Mouse (Mus musculus) intestine, embryonic 15.5 days (tissue): ENCODE measurements at regions not wholly inside any gene's neighbourhood (a gene's known extent, or its start where the extent isn't known, plus 50 kb on each side); places are given as distances from the start of the nearest gene placed in this dataset.
A peak's percentile ranks its signal among the peaks of the same experiment; 100 is the strongest.

Experiments
- ATAC-seq: fragments of 200-750 bp; cut with Nextera tagmentation; 2 replicates; pipeline ENCODE4 v1.8.0; 2017; ENCODE audit warnings: moderate TSS enrichment, moderate library complexity
- H3K27ac ChIP-seq: fragments of 300-500 bp; sonication (generic); 2 replicates; pipeline ENCODE4 v1.5.1; 2015; ENCODE audit warnings: mild to moderate bottlenecking, inconsistent platforms
- H3K27me3 ChIP-seq: fragments of 300-500 bp; sonication (generic); replicated peaks from 2 replicates; pipeline ENCODE4 v1.6.1; 2015; ENCODE audit warnings: inconsistent platforms
- H3K36me3 ChIP-seq: fragments of 300-500 bp; sonication (generic); 2 replicates; pipeline ENCODE4 v1.6.1; 2015; ENCODE audit warnings: inconsistent platforms
- H3K4me1 ChIP-seq: fragments of 300-500 bp; sonication (generic); replicated peaks from 2 replicates; pipeline ENCODE4 v1.6.1; 2015; ENCODE audit warnings: inconsistent platforms
- H3K4me2 ChIP-seq: fragments of 300-500 bp; sonication (generic); replicated peaks from 2 replicates; pipeline ENCODE4 v1.6.1; 2015; ENCODE audit warnings: mild to moderate bottlenecking, inconsistent platforms
- H3K4me3 ChIP-seq: fragments of 300-500 bp; sonication (generic); replicated peaks from 2 replicates; pipeline ENCODE4 v1.5.1; 2015; ENCODE audit warnings: inconsistent platforms
- H3K9ac ChIP-seq: fragments of 300-500 bp; sonication (generic); 2 replicates; pipeline ENCODE4 v1.6.1; 2015; ENCODE audit warnings: inconsistent platforms
- H3K9me3 ChIP-seq: fragments of 300-500 bp; sonication (generic); 2 replicates; pipeline ENCODE4 v1.6.1; 2016; ENCODE audit warnings: inconsistent platforms
- WGBS: fragments of 180-500 bp; shearing (Covaris S2); methylation state at CpG from one replicate; pipeline ENCODE4 v1.1.7; 2015; 5-methylcytosine and 5-hydroxymethylcytosine counted together

- Histone ChIP-seq H3K4me1 (0 out of 2 replicates have a peak, but pooled peaks cover 2% of the 10 kb centered on the region), H3K27ac (no peak overlapping the region), H3K9me3 (no peaks in the 10 kb centered on the region), H3K36me3 (no peaks in the 10 kb centered on the region), H3K27me3 (no peaks in the 10 kb centered on the region), H3K4me2 (no peak overlapping the region), H3K4me3 (no peak overlapping the region), H3K9ac (no peak overlapping the region)
- no peak for ATAC-seq
- 41% methylated on average over 7 of the region's 7 CpGs for WGBS
These were observed 92.1 kb downstream of the Bcl2l11 start for GRCm38 (mm10) chr2:128217784-128218467.

DNA sequence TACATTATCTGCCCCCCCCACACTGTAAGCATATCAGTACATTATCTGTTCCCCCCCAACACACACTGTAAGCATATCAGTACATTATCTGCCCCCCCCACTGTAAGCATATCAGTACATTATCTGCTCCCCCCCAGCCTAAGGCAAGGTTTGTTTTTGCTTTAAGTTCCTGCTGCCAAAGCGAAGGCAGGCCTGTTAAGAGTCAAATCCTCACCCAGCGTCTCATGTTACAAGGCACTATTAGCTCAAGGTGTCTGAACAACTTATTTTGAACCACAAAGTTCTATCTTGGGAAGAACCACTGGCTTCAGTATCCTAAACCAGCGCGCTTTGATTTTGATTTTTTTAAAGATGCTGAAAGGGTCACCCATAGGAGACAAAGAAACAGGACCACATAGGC lies 93.1 kb downstream of the Bcl2l11 start:
- no peak overlapping the region for H3K9ac ChIP-seq
- no peaks in the 10 kb centered on the region for H3K27me3 ChIP-seq
- no peak for ATAC-seq
- H3K4me2 ChIP-seq: no peak overlapping the region
- no peaks in the 10 kb centered on the region for H3K9me3 ChIP-seq
- WGBS: 74% methylated on average over 4 of the region's 4 CpGs
- 0 out of 2 replicates have a peak, but pooled peaks cover 2% of the 10 kb centered on the region for H3K4me1 ChIP-seq
- no peaks in the 10 kb centered on the region for H3K36me3 ChIP-seq
- H3K4me3 ChIP-seq: no peak overlapping the region
- no peak overlapping the region for H3K27ac ChIP-seq

- ATAC-seq: no peak
- no peaks in the 10 kb centered on the region for H3K27me3 ChIP-seq
- no peaks in the 10 kb centered on the region for H3K36me3 ChIP-seq
- no peak overlapping the region for H3K4me2 ChIP-seq
- no peak overlapping the region for H3K27ac ChIP-seq
- H3K9me3 ChIP-seq: no peaks in the 10 kb centered on the region
- 0 out of 2 replicates have a peak, but pooled peaks cover 2% of the 10 kb centered on the region for H3K4me1 ChIP-seq
- no peak overlapping the region for H3K4me3 ChIP-seq
- WGBS: 72% methylated on average over 1 of the region's 1 CpGs
- no peak overlapping the region for H3K9ac ChIP-seq
These were observed 95.2 kb downstream of the Bcl2l11 start for GRCm38 (mm10) chr2:128221055-128221454.

DNA sequence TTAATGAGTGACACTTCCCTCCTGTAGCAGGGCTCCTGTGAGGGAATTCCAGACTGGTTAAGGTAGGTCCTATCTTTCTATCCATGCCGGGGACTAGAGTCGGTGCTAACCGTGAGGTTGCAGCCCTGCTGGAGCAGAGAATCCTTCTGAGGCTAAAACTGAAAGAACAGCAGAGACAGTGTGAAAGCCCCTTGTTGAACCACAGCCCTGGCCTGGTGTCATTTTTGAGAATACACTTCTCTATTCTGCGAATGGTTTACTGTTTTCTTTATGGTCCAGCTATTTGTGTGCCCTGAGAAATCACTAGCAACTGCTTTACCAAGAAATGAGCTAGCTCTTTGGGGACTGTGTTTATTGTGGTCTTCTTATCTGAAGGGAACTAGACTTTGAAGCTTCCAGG lies 95.8 kb downstream of the Bcl2l11 start:
- no peak overlapping the region for H3K4me2 ChIP-seq
- no peak overlapping the region for H3K27ac ChIP-seq
- 85% methylated on average over 4 of the region's 4 CpGs for WGBS
- H3K4me3 ChIP-seq: no peak overlapping the region
- 0 out of 2 replicates have a peak, but pooled peaks cover 2% of the 10 kb centered on the region for H3K4me1 ChIP-seq
- no peaks in the 10 kb centered on the region for H3K27me3 ChIP-seq
- H3K9ac ChIP-seq: no peak overlapping the region
- no peak for ATAC-seq
- no peaks in the 10 kb centered on the region for H3K36me3 ChIP-seq
- no peaks in the 10 kb centered on the region for H3K9me3 ChIP-seq

- Histone ChIP-seq H3K9ac (no peak overlapping the region), H3K27me3 (no peaks in the 10 kb centered on the region), H3K9me3 (no peaks in the 10 kb centered on the region), H3K36me3 (no peaks in the 10 kb centered on the region), H3K4me3 (no peak overlapping the region), H3K27ac (no peak overlapping the region), H3K4me2 (no peak overlapping the region), H3K4me1 (no peaks in the 10 kb centered on the region)
- no peak for ATAC-seq
- 95% methylated on average over 9 of the region's 9 CpGs for WGBS
These were observed 100.7 kb downstream of the Bcl2l11 start for GRCm38 (mm10) chr2:128226465-128227047.

- no peak for ATAC-seq
These were observed 103.9 kb downstream of the Bcl2l11 start for GRCm38 (mm10) chr2:128229730-128230129.

GRCm38 (mm10) chr2:128230921-128231320 lies 105.1 kb downstream of the Bcl2l11 start:
- Histone ChIP-seq H3K36me3 (no peaks in the 10 kb centered on the region), H3K4me3 (no peak overlapping the region), H3K27ac (no peak overlapping the region), H3K4me2 (no peak overlapping the region), H3K9ac (no peak overlapping the region), H3K4me1 (0 out of 2 replicates have a peak, but pooled peaks cover 5% of the 10 kb centered on the region), H3K27me3 (no peaks in the 10 kb centered on the region), H3K9me3 (no peaks in the 10 kb centered on the region)
- 81% methylated on average over 4 of the region's 4 CpGs for WGBS
- no peak for ATAC-seq

More at GRCm38 (mm10) chr2:128229730-128230129, 103.9 kb downstream of the Bcl2l11 start:
- H3K27ac ChIP-seq: no peak overlapping the region
- H3K9ac ChIP-seq: no peak overlapping the region
- no peaks in the 10 kb centered on the region for H3K9me3 ChIP-seq
- no peaks in the 10 kb centered on the region for H3K36me3 ChIP-seq
- WGBS: 94% methylated on average over 4 of the region's 4 CpGs
- H3K27me3 ChIP-seq: no peaks in the 10 kb centered on the region
- 0 out of 2 replicates have a peak, but pooled peaks cover 5% of the 10 kb centered on the region for H3K4me1 ChIP-seq
- no peak overlapping the region for H3K4me3 ChIP-seq
- no peak overlapping the region for H3K4me2 ChIP-seq

GRCm38 (mm10) chr2:128231338-128231737 lies 105.5 kb downstream of the Bcl2l11 start:
- Histone ChIP-seq H3K36me3 (no peaks in the 10 kb centered on the region), H3K4me1 (0 out of 2 replicates have a peak, but pooled peaks cover 5% of the 10 kb centered on the region), H3K27ac (no peak overlapping the region), H3K4me2 (no peak overlapping the region), H3K27me3 (no peaks in the 10 kb centered on the region), H3K9ac (no peak overlapping the region), H3K4me3 (no peak overlapping the region), H3K9me3 (no peaks in the 10 kb centered on the region)
- WGBS: 83% methylated on average over 3 of the region's 3 CpGs
- ATAC-seq: no peak

DNA sequence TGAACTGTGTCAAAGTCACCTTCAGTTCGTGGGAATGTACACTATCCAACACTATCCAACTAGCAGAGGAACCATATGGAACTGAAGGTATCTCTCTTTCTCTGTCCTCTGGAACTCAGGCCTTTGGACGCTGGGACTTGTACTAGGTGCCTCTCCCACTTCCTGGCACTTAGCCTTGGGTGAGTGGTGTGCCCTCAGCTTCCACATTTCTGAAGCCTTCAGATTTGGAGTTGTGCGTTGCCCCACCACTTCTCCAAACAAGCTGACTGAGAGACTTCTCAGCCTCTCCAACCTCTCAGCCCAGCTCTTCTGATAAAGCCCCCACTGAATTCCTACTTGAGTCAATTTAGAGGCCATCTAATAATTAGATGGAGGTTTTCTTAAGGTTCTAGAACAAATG lies 106.2 kb downstream of the Bcl2l11 start:
- H3K27ac ChIP-seq: no peak overlapping the region
- H3K9ac ChIP-seq: no peak overlapping the region
- ATAC-seq: no peak
- no peaks in the 10 kb centered on the region for H3K9me3 ChIP-seq
- no peak overlapping the region for H3K4me2 ChIP-seq
- 0 out of 2 replicates have a peak, but pooled peaks cover 5% of the 10 kb centered on the region for H3K4me1 ChIP-seq
- no peak overlapping the region for H3K4me3 ChIP-seq
- no peaks in the 10 kb centered on the region for H3K27me3 ChIP-seq
- whole genome bisulfite sequencing: 78% methylated on average over 3 of the region's 3 CpGs
- no peaks in the 10 kb centered on the region for H3K36me3 ChIP-seq

GRCm38 (mm10) chr2:128235127-128235526 lies 109.3 kb downstream of the Bcl2l11 start:
- Histone ChIP-seq H3K4me1 (0 out of 2 replicates have a peak, but pooled peaks cover 5% of the 10 kb centered on the region), H3K36me3 (no peaks in the 10 kb centered on the region), H3K4me3 (no peak overlapping the region), H3K4me2 (no peak overlapping the region), H3K9ac (no peak overlapping the region), H3K9me3 (no peaks in the 10 kb centered on the region), H3K27me3 (no peaks in the 10 kb centered on the region), H3K27ac (no peak overlapping the region)
- no peak for ATAC-seq
- WGBS: 79% methylated on average over 8 of the region's 8 CpGs

DNA sequence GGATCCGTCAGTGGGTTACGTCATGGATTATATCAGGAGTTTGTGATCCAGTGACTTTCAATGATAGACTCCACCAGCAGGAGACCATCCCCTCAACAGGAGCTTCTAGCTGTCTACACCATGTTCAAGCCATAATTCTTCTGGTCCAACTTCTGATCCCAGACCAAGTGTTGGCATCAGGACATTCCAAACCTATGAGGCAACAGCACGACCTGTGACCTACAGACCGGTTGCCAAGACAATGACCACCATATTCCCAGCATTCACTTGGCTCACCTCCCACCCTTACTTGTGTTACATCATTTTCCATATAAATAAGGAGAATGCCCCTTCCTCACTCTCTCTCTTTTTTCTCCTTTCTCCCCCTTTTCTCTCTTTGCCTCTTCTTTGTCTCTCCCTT lies 113.6 kb downstream of the Bcl2l11 start:
- peak overlapping the region; percentile 77; the same call in 1 of the 2 replicates for H3K27ac ChIP-seq
- no peak overlapping the region for H3K9ac ChIP-seq
- no peaks in the 10 kb centered on the region for H3K36me3 ChIP-seq
- no peak for ATAC-seq
- H3K4me2 ChIP-seq: no peak overlapping the region
- H3K27me3 ChIP-seq: no peaks in the 10 kb centered on the region
- H3K9me3 ChIP-seq: no peaks in the 10 kb centered on the region
- peaks cover 5% of the 10 kb centered on the region; the same call in 1 of the 2 replicates for H3K4me1 ChIP-seq
- 88% methylated on average over 4 of the region's 4 CpGs for WGBS
- no peak overlapping the region for H3K4me3 ChIP-seq

DNA sequence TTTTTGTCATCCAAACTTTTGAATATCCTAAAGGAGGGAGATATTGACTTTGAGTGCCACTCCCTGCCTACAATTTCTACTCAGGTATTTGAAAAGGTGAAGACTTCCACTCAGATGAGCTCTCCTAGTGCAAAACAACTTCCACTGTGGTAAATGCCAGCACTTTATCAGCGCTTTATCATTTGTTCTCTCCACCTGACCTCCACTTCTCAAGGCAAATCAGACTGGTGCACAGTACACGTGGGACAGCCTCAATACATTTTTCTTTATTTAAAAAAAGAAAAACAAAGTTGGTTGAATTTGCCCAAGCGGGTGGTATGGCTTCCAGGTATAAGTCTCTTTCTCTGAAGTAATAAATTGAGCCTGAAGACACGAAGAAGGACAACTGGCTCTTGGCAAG lies 114.2 kb downstream of the Bcl2l11 start:
- H3K4me1 ChIP-seq: peaks cover 5% of the 10 kb centered on the region; the same call in 1 of the 2 replicates
- peak overlapping the region; percentile 38 for H3K4me2 ChIP-seq
- H3K36me3 ChIP-seq: no peaks in the 10 kb centered on the region
- 45% methylated on average over 4 of the region's 4 CpGs for WGBS
- H3K9ac ChIP-seq: no peak overlapping the region
- H3K9me3 ChIP-seq: no peaks in the 10 kb centered on the region
- H3K27me3 ChIP-seq: no peaks in the 10 kb centered on the region
- peak; percentile 74 for ATAC-seq
- H3K4me3 ChIP-seq: no peak overlapping the region
- H3K27ac ChIP-seq: peak overlapping the region; percentile 77
